Mouse (Mus musculus) cerebellum, postnatal 4 days (tissue): ENCODE measurements at regions not wholly inside any gene's neighbourhood (a gene's known extent, or its start where the extent isn't known, plus 50 kb on each side); places are given as distances from the start of the nearest gene placed in this dataset.

Experiments used
- DNase-seq, 2 experiments: peaks; one replicate each; pipeline ENCODE4 v3.0.0; 2022; ENCODE audit warnings: low spot score in 2 of 2, mixed read lengths in 1 of 2

DNA sequence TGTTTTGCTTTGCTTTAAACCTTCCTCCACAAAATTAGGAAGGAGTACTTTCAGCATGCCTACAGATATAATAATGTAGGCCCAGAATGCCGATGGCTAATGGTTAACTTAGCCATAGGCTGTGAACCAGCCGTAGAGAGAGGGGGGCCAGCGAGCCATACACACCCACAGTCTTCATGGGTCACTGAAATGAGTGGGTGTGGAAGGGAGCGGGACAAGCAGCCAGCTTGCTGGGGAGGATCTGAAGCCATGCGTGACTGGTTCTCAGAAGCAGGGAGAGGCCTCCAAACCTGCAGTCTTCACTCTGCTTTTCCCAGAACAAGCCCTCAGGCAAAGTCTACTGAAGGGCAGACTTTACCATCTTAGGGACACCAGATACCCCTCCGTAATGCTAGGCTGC lies 50.8 kb upstream of the Ptpn13 start:
- no peak for DNase-seq

DNA sequence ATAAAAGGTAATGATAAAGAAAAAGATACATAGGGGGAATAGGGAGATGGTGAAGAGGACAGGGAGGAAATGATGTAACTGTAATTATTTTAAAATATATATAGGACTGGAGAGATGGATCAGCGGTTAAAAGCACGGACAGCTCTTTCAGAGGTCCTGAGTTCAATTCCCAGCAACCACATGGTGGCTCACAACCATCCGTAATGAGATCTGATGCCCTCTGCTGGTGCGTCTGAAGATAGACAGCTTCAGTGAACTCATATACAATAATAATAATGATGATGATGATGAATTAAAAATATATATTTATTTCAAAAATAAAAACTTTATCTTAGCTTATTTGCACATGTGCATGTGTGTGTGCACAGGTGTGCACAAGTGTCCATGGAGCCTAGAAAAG lies 51.9 kb upstream of the Ptpn13 start:
- no peak for DNase-seq

DNA sequence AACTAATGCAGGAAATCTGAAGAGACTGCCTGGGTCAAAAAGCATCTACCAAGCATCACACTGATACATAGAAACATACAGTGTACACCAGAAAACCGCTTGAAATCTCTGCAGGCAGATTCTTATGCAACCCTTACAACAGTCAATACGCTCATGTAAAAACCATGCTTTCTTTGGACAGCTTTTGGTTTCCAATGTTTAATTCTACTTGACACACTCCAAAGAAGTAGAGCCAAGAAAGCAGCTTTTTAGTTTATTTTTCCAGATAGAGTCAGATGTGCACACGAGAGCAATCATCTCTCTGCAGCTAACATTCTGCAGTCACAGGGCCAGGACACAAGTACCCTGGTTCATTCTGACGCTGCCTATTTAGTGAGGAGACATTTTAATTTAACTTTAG lies 54.5 kb upstream of the Ptpn13 start:
- DNase-seq: no peak

DNA sequence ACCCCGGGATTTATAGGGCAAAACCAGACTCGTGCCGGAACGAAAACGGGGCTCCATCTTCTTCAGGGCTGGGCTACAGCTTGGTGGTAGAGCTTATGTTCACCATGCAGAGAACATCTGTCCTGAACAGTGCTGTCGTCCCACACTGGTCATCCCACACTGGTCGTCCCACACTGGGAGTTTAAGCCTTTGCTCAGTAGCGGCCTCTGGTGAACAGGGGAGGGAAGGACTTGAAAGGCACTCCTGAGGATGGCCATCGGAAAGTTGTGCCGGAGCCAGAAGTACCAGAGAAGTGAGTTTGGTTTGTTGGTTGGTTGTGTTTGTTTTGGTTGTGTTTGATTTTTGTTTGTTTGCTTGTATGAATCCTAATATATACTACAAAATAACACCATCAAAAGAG lies 56.0 kb upstream of the Ptpn13 start:
- no peak for DNase-seq

DNA sequence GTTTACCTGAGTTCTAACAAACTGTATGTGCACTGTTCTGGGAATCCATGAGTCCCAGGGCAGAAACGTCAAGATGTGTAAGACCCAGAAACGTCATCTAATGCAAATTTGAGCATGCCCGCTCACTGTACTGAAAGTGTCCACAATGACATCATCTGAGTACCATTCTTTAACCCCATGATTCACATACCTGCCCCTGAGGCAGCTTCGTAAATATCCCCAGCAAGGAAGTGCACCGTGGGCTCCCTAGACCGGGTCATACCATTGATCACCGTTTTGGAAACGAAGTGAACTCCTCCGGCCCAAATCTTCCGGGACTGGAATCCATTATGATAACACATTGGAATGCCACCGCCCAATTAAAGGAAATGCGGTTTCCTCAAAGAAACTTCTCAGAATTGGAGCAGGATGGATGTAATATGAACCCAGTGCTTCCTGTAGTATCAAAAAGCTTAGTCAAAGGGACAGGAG lies 57.8 kb upstream of the Ptpn13 start:
- DNase-seq: no peak

DNA sequence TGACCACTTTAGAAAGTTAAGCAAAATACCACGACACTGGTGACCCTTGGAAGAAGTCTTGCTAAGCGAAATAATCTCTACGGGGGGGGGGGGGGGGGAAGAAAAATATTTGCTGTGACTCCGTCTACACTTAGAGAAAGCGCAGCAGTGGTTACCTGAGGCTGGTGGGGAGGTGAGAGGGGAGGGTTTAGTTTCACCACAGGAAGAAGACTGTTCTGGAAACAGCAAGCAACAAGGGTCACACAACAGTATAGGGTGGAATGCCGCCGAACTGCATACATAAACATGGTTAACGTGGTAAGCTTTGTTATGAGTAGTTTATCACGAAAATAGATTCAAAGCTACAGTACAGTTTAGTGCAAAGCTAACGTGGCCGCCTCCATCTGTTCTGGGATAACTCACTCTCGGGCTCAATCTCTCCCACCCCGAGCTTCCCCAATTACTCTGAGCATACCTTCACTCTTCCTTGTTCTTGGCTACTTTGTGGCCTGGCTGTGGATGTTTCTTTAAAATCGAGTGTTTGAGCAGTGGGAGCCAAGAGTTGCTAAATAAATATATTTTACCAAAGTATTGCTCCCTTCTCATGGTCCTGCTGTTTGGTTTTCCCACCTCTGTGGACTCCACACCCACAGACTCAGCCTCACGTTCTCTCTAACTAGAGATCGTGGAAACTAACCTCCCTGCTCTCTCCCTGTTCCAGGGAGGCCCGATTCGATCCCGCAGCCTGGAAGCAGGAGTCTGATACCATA lies 59.1 kb upstream of the Ptpn13 start:
- no peak for DNase-seq

DNA sequence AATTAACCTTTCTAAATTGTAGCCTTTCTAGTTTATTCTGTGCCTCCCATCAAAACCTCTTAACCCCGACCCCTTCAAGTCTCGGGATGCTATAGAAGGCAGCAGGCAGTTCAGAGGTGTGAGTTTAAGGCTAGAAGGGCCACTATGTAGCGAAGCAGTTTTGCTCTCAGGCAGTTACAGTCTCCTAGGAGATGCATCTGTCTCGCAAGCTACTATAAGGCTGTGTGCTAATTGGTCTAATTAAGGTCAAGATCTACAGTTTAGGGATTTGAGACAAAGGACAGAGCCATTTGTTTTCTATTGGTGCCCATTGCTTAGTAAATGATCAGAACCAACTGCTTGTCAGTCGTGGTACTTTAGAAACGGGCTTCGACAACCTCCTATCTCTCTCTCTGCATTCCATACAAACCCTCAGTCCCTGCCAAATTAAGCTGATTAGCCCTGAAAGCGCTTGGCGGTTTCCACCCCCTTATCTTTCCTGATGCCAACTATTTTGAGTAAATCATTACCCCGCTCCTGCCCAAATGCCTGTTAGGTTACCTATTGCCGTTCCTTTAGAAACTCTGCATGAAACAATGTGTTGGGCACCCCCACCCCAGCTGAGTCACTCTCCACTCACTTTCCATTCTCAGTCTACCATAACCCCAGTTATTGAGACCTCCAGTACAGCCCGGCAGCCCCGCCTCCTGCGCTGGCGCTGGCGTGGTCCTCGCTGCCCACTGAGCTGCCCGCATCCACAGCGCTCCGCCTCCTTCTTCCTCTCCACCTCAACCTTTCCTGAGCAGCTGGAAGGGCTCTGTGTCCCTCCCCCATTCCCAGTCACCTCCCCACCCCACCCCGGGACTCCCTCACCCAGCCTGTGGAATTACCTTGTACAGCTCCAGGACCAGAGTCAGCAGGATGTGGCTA lies 59.9 kb upstream of the Ptpn13 start:
- no peak for DNase-seq

DNA sequence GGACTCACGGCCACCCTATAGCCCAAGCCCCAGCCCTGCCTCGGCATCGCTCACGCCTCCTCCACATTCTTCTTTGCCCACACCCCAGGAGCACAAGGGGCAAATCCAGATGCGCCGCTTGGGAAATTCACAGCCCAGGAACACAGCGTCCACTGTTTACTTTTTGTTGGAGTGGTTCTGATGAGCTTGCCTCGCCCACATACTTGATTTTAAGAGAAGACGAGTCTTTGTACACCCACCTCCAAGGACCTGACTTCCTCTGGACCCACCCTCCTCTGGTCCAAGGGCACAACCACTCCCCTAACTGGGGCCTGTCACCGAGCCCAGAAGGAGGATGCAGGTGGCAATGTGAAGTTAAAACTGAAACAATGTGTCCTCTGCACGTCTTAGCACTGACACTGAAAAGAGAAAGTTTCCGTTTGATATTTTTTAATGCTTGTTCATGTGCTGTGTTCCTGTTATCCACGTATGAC lies 64.2 kb upstream of the Ptpn13 start:
- DNase-seq: no peak

DNA sequence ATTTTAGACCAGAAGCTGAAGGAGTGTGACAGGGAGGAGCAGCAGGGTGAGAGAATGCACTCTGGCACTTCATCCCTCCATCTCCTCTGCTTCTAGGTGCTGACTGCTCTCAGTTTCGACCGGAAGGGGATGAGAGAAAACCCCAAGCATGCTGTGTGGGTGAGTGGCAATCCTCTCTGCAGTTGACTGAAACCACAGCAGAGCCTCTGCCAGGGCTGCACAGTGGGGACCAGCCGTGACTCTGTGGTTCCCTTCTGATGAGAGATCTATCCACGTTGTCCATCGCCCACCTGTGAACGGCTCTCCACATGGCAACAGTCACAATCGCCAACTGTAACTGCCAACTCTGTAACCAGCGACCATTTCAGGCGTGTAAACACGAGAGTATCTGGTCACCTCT lies 64.6 kb upstream of the Ptpn13 start:
- DNase-seq: no peak

DNA sequence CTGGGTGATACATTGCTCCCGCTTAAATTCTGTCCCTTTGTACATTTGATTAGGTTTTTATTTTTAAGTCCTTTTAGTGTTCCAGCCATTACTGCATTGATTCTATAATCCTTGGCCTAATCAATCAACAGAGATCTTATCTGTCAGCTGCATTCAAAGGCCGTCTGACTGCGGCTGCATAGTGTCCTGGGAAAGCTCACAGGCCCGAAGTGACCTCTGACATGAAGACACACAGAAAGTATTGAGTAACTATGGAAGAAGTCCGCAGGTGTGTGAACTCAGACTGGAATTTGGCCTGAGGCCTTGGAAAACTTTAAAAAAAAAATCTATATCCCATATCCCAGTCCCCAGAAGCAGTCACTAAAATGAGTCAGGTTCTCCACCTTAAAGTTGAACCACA lies 67.4 kb upstream of the Ptpn13 start:
- no peak for DNase-seq

DNA sequence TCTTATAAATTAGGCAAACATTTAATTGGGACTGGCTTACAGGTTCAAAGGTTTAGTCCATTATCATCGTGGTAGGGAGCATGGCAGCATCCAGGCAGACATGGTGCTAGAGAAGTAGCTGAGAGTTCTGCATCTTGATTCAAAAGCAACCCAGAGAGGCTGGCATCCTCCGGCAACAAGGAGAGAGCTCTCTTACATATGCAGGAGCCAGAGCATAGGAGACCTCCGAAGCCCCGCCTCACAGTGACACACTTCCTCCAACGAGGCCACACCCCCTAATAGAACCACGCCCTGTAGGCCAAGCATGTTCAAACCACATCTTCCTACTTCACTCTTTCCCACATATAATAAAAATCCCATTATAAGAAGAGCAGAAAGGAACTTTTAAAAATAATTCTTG lies 68.5 kb upstream of the Ptpn13 start:
- no peak for DNase-seq

DNA sequence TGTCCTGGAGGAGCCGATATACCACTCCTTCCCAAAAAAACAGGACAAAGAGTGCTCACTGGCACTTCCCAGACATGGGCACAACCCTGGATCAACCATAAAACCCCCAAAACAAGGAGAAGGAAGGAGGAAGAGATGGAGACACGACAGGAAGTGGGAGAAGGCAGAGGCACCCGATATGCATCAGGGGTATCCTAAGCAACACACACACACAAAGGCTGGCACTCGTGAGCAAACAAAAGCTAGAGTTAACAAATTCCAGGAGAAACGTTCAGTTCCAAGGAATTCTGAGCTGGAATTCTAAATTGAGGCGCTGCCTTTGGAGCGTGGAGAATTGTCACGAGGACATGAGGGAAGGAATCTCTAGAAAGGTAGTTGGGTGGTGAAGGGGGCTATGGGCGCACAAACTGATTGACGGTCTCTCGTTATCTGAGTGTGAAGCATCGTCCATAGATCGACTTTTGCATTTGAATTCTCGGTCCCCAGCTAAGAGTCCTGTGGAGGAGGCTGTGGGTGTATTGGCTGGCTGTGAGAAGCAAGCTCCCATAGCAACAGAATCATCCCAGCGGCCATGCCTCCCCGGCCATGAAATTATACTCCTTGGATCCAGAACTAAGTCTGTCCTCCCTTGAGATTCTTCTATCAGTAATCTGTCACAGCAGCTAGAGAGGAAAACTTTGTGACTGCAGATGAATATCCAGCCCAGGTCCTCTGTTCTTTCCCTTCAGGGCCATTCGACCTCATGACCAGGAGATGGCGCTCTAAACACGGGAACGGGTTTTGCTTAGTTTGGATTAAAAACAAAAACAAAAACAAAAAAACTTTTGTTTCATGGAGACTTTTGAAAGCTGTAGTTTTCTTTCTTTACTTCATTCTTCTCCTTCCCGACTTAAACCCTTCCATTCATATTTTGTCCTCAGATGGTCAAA lies 69.4 kb upstream of the Ptpn13 start:
- peak in 1 of 2 experiments; percentile 30 for DNase-seq

DNA sequence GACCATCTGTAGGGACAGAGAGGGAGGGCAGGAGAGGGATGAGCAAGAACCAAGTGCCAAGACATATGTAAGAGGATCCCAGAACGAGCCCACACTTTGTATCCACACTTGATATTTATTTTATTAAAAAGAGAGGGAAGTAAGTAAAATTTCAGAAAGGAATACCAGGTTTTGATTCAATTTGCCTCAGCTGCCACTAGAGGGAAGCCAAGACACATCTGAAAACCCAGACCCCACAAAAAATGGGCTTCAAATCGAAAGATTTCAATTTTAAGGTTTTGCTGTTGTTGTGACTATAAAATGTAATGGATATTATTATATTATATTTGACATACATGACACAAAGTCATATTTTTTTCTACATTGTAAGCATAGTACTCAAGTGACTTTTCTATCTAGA lies 81.1 kb upstream of the Ptpn13 start:
- peak in 1 of 2 experiments; percentile 14 for DNase-seq

DNA sequence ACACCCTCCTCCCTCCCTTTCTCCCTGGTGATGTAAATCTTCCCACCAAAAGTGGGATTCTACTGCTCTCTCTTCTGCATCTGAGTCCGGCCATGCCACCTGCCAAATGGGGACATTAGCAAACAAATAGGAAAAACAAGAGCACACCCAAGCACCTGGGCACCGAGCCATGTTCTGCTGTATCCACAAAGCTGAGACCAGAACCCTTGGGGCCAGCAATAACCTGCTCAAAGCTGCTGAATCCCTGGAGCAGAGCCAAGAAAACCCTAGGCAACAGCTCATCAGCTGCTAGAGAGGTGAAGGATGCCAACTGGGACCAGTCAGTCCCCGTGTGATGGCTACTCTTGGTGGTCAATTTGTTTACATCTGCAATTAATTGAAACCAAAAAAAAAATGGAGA lies 83.5 kb upstream of the Ptpn13 start:
- DNase-seq: peak; percentile 37 to 64

DNA sequence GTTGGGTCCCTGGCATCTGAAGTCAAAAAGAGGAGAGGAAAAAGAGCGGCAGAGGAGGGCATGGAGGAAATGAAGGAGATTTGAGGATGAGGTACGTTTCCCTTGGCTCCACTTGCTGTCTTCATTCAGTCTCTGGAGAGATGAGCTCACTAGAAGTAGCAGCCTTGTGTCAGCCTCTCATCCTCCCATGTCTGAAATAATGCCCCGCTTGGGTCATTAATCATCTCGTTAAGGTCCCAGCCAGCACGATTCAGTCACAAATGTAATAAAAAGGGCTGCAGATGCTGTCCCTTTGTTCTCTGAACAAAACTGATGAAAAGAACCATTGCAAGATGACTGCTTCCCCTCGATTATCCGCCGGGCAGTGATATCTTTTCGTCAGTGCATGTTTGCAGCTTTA lies 84.4 kb upstream of the Ptpn13 start:
- DNase-seq: no peak

DNA sequence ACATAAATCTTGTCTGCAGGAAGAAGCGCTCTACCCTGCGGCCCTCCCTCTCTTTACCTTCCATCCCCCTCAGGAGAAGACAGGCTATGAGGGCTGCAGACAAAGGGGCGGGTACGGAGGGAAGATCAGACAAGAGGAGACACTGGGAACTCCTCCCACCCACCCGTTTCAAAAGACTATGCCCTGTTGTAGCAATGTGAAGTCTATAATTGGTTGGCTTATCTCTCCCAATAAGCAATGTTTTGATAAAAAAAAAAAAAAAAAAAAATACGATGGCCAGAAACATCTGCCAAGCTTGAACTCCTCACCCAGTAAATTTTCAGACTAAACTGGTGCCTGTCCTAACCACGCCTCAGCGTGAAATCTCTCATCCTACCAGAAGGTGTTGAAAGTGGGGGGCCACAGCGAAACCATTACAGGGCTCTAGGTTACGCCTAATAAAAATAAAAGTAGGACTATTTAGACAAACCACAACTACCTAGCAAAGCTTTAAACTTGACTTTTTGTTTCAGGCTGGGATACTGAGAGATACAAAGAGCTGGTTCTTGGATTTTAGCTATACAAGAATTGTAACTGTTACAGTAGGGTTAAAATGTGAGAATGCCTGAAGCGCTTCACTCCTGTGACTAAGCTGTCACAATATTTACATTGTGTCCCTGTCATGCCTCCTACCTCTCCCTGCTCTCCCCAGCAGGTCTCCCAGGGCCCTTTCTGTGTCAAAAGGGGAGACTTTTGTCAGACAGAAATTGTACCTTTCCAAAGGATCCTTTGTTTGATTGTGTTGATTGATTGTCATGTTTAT lies 88.1 kb upstream of the Ptpn13 start:
- no peak for DNase-seq

DNA sequence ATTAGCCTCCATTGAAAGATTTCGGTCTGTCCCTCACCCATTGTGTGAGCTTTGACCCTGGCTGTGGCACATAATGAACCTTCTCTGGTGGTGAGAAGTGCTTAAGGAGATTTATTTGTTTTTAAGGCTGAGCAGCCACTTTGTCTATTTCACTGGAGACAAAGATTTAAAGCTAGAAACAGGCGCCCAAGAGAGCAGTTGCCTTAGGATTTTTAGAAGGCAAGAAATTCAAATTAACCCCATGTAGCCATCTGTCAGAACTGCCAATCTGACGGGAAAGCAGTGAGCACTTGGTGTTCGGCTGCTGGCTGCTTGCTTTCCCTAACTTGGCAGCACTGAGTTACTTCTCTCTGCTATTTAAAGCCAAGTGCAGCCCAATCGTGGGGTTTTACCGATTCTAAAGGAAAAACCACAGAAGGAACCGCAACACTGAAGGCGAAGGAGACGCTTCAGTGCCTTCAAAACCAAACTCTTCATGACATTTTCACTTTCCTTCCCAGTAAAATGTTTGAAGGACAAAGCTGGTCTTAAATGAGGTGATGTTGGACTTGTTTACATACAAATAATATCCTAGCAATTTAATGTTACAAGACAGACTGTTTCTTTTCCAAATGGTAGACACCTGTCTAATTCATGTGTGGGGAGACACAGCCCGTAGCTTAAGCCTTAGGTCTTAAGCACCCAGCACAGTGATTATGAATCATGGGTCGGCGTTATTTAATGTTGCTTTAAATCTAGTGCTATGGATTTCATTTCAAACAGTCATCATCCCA lies 88.9 kb upstream of the Ptpn13 start:
- DNase-seq: peak in 1 of 2 experiments; percentile 10

DNA sequence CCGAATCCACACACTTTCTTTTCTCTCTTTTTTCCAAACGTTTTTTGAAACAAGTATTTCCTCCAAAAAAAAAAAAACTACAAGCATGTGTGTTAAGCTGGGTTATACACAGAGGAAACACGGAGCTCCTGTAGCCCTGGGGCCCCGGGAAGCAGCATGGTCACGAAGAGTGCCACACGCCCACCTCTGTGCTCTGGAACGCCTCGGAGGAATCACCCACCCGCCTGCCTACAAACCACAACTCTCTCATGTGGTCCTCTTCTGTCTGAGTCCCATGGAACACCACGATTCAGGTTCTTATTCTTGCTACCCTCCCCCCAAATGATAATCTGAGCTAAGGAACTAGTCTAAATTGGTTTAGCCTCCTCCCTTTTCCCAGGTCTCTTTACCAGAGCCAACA lies 98.6 kb upstream of the Ptpn13 start:
- DNase-seq: no peak

DNA sequence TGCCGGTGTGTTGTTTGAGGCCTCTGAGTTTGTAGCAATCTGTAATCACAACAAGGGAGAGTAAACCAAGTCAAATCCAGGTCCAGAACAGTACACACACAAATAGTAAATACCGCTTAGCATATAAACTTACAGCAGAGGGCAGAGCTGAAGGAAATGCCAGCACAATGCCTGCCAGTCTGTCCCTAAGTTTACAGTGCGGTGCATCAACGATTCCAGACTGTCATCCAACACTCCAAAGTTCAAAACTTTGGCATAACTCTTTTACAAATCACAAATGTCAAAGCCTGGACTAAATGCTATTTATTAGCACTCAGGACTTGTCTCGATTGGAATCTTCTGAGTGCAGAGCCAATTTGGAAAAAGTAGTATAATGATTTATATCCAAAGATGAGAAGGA lies 104.7 kb upstream of the Ptpn13 start:
- DNase-seq: no peak
